ENCODE assay signal across 8 mouse cellular contexts in genomic region chr11:101772027-101772426, GRCm38 (mm10). TPM values are rescaled to one million over a fixed set of nuclear protein-coding genes. Genes with fewer than 3 reads are reported as not detected.
DNase-seq lines count a peak whose midpoint lies in the region; ATAC-seq and TF ChIP-seq lines count a peak whose summit lies in the region.

No protein-coding gene starts in this region.

- no peak for TF ChIP-seq EP300 in liver, postnatal 0 days (IDR thresholded peaks at IDR 0.05; ENCODE audit: low read depth)

- DNase-seq in forebrain, embryonic 10.5 days (ENCODE audit: extremely low spot score, low spot score), result no peak
- no peak for DNase-seq in forebrain, embryonic 11.5 days (ENCODE audit: low spot score)
- peak; percentile 56 for DNase-seq in 3134 (ENCODE audit: extremely low read depth, insufficient read length, low spot score)
- DNase-seq in forelimb bud, embryonic 11.5 days (ENCODE audit: low read depth, low spot score), result peak; percentile 43
- DNase-seq in liver, postnatal 0 days, result no peak
- DNase-seq in gastrocnemius, postnatal 36 days, result no peak
- DNase-seq in left cerebral cortex, adult 2 months (ENCODE audit: extremely low spot score in 1 of 2, low spot score in 2 of 2), result no peak

- H3K4me2 ChIP-seq in forebrain, embryonic 11.5 days (ENCODE audit: low read depth, low read length, severe bottlenecking), result no peak overlapping the region; the same call in 1 of the 2 replicates
- peak overlapping the region; percentile 67 for H3K4me2 ChIP-seq in liver, postnatal 0 days (ENCODE audit: low read depth, low read length)

- peaks cover 44% of the 10 kb centered on the region for H3K4me1 ChIP-seq in forebrain, embryonic 10.5 days
- peaks cover 6% of the 10 kb centered on the region; the same call in 1 of the 2 replicates for H3K4me1 ChIP-seq in forebrain, embryonic 11.5 days (replicated peaks; ENCODE audit: control insufficient read depth, insufficient read depth, low read length)
- H3K4me1 ChIP-seq in liver, postnatal 0 days (ENCODE audit: insufficient read depth), result 0 out of 2 replicates have a peak, but pooled peaks cover 4% of the 10 kb centered on the region

- intact Hi-C loops in gastrocnemius, postnatal 36 days (cut with DNase I), result no loop called here
- intact Hi-C loops in left cerebral cortex, adult 2 months (cut with DNase I), result no loop called here

- no peak; the same call in 1 of the 2 replicates for ATAC-seq in forebrain, embryonic 11.5 days (replicated peaks; ENCODE audit: low FRiP score)
- ATAC-seq in liver, postnatal 0 days, result peak; percentile 26; the same call in 1 of the 2 replicates
- ATAC-seq in cerebellum, adult (ENCODE audit: insufficient number of reproducible peaks, low FRiP score, low TSS enrichment), result no peak

- TF ChIP-seq CTCF in liver, postnatal 0 days (IDR thresholded peaks at IDR 0.05; ENCODE audit: low read depth), result no peak
- TF ChIP-seq CTCF in left cerebral cortex, adult 2 months (IDR thresholded peaks at IDR 0.05), result no peak

- H3K9ac ChIP-seq in forebrain, embryonic 11.5 days (ENCODE audit: low read length), result no peak overlapping the region
- H3K9ac ChIP-seq in liver, postnatal 0 days (replicated peaks), result no peak overlapping the region

- H3K27ac ChIP-seq in forebrain, embryonic 10.5 days, result peak overlapping the region; percentile 78
- no peak overlapping the region for H3K27ac ChIP-seq in forebrain, embryonic 11.5 days (ENCODE audit: low read depth, low read length)
- no peak overlapping the region for H3K27ac ChIP-seq in liver, postnatal 0 days (ENCODE audit: low read depth)
- no peak overlapping the region for H3K27ac ChIP-seq in left cerebral cortex, adult 2 months

- peak overlapping the region; percentile 34 for H3K4me3 ChIP-seq in forebrain, embryonic 10.5 days
- H3K4me3 ChIP-seq in forebrain, embryonic 11.5 days (ENCODE audit: low read depth, low read length), result no peak overlapping the region
- H3K4me3 ChIP-seq in liver, postnatal 0 days (ENCODE audit: low read depth, low read length), result no peak overlapping the region
- no peak overlapping the region for H3K4me3 ChIP-seq in left cerebral cortex, adult 2 months

- peaks cover 78% of the 10 kb centered on the region for H3K27me3 ChIP-seq in forebrain, embryonic 10.5 days (ENCODE audit: poor library complexity, severe bottlenecking)
- peaks cover 15% of the 10 kb centered on the region for H3K27me3 ChIP-seq in forebrain, embryonic 11.5 days (ENCODE audit: control insufficient read depth, insufficient read depth, low read length)
- H3K27me3 ChIP-seq in liver, postnatal 0 days (ENCODE audit: insufficient read depth, low read length), result 0 out of 2 replicates have a peak, but pooled peaks cover 10% of the 10 kb centered on the region

- peaks cover 37% of the 10 kb centered on the region for H3K36me3 ChIP-seq in forebrain, embryonic 10.5 days (replicated peaks)
- no peaks in the 10 kb centered on the region; the same call in 1 of the 2 replicates for H3K36me3 ChIP-seq in forebrain, embryonic 11.5 days (ENCODE audit: control insufficient read depth, insufficient read depth, low read length)
- H3K36me3 ChIP-seq in liver, postnatal 0 days (replicated peaks; ENCODE audit: insufficient read depth, low read length), result peaks cover 18% of the 10 kb centered on the region

- 8% methylated on average over 5 of the region's 5 CpGs for WGBS in forebrain, embryonic 10.5 days
- WGBS in forebrain, embryonic 11.5 days, result 8% methylated on average over 5 of the region's 5 CpGs
- WGBS in liver, postnatal 0 days (ENCODE audit: insufficient replicate concordance), result 21% methylated on average over 5 of the region's 5 CpGs

- no peaks in the 10 kb centered on the region for H3K9me3 ChIP-seq in forebrain, embryonic 10.5 days
- H3K9me3 ChIP-seq in forebrain, embryonic 11.5 days (ENCODE audit: control insufficient read depth, low read length), result no peaks in the 10 kb centered on the region
- no peaks in the 10 kb centered on the region for H3K9me3 ChIP-seq in liver, postnatal 0 days (ENCODE audit: low read length)

RNA-seq across cellular contexts. Expression of gene Etv4, which starts 13.1 kb away (rescaled TPM):
- polyA plus RNA-seq in forebrain, embryonic 10.5 days (2016; fragmentation: Nextera tagmentation; extraction: Ambion mirVana), result 10.2 and 15.0 TPM in 2 replicates
- polyA plus RNA-seq in forebrain, embryonic 11.5 days (2014; fragmentation: Nextera tagmentation; extraction: Ambion mirVana), result 7.6 and 10.4 TPM in 2 replicates
- polyA plus RNA-seq in liver, postnatal 0 days (2015; fragmentation: Nextera tagmentation; extraction: Ambion mirVana), result 0.15 and 0.39 TPM in 2 replicates
- total RNA-seq in gastrocnemius, postnatal 36 days (2021), result 1 to 10 TPM; 4.9 to 5.1 TPM
- total RNA-seq in left cerebral cortex, adult 2 months (2021), result 10 to 100 TPM; 14.1 to 18.6 TPM

RNA-seq across cellular contexts. Expression of gene Dhx8, which starts 39.3 kb away (rescaled TPM):
- polyA plus RNA-seq in forebrain, embryonic 10.5 days (2016; fragmentation: Nextera tagmentation; extraction: Ambion mirVana), result 44.7 and 51.2 TPM in 2 replicates
- 43.6 and 46.4 TPM in 2 replicates for polyA plus RNA-seq in forebrain, embryonic 11.5 days (2014; fragmentation: Nextera tagmentation; extraction: Ambion mirVana)
- polyA plus RNA-seq in liver, postnatal 0 days (2015; fragmentation: Nextera tagmentation; extraction: Ambion mirVana), result 10.2 and 12.9 TPM in 2 replicates
- total RNA-seq in gastrocnemius, postnatal 36 days (2021), result 10 to 100 TPM; 11.9 to 13.1 TPM
- total RNA-seq in left cerebral cortex, adult 2 months (2021), result 10 to 100 TPM; 36.8 to 39.3 TPM

Comparison
In these comparisons a context has a peak if more than half of its experiments do, and no peak if none do; other contexts are left out.
1. DNase-seq: peak in 3134 (single experiment) and forelimb bud, embryonic 11.5 days (single experiment); none in forebrain, embryonic 10.5 days (single experiment), forebrain, embryonic 11.5 days (single experiment), liver, postnatal 0 days (single experiment), gastrocnemius, postnatal 36 days (0 of 2) and left cerebral cortex, adult 2 months (0 of 2).